Mouse (Mus musculus): ENCODE data around the gene Tab2. TPM values are rescaled to one million over a fixed set of nuclear protein-coding genes. Genes with fewer than 3 reads are reported as not detected.

Tab2 gene
- polyA plus RNA-seq, 1 experiment = 34.0 TPM

GRCm38 (mm10) chr10:7954627-7954988, 1.4 kb downstream of the Tab2 start:
- Histone ChIP-seq H3K4me2 (ENCODE audit: low read depth) (peak overlapping the region; percentile 87), H3K27me3 (ENCODE audit: control insufficient read depth, insufficient read depth, insufficient read length) (no peaks in the 10 kb centered on the region), H3K36me3 (ENCODE audit: control insufficient read depth, insufficient read depth) (no peaks in the 10 kb centered on the region), H3ac (ENCODE audit: control insufficient read depth, insufficient read length) (peak overlapping the region; percentile 95), H3K4me3 (peak overlapping the region; percentile 70), H3K79me2 (ENCODE audit: control insufficient read depth, insufficient read depth) (peaks cover 64% of the 10 kb centered on the region)
- TF ChIP-seq MYOG (IDR thresholded peaks at IDR 0.05; ENCODE audit: control insufficient read depth in 1 of 3, insufficient read depth in 1 of 3, insufficient read length in 2 of 3, low read depth in 2 of 3) = no peak
- no peak for TF ChIP-seq E2F4 (IDR thresholded peaks at IDR 0.05; ENCODE audit: insufficient read depth)
- TF ChIP-seq POLR2A (IDR thresholded peaks at IDR 0.05; ENCODE audit: insufficient read length, low read depth) = no peak
- TF ChIP-seq TCF12 (IDR thresholded peaks at IDR 0.05; ENCODE audit: insufficient read depth, poor library complexity, severe bottlenecking) = no peak

- no peak for TF ChIP-seq POLR2A (IDR thresholded peaks at IDR 0.05; ENCODE audit: insufficient read length, low read depth)
- TF ChIP-seq MAX (IDR thresholded peaks at IDR 0.05; ENCODE audit: low read depth) = no peak
- no peak for TF ChIP-seq SRF (IDR thresholded peaks at IDR 0.05; ENCODE audit: control insufficient read depth, insufficient read length, low read depth)
- Histone ChIP-seq H3ac (ENCODE audit: control insufficient read depth, insufficient read length) (no peak overlapping the region), H3K36me3 (ENCODE audit: control insufficient read depth, insufficient read depth) (peaks cover 5% of the 10 kb centered on the region), H3K27me3 (ENCODE audit: control insufficient read depth, insufficient read depth, insufficient read length) (no peaks in the 10 kb centered on the region), H3K4me3 (no peak overlapping the region), H3K4me2 (ENCODE audit: low read depth) (peak overlapping the region; percentile 35), H3K79me2 (ENCODE audit: control insufficient read depth, insufficient read depth) (peaks cover 100% of the 10 kb centered on the region)
Measured at GRCm38 (mm10) chr10:7943006-7943405, 13.0 kb downstream of the Tab2 start.

- no peak for TF ChIP-seq REST (IDR thresholded peaks at IDR 0.05; ENCODE audit: insufficient read depth, insufficient read length)
- Histone ChIP-seq H3K79me2 (ENCODE audit: control insufficient read depth, insufficient read depth) (peaks cover 100% of the 10 kb centered on the region), H3K4me3 (no peak overlapping the region), H3K4me2 (ENCODE audit: low read depth) (no peak overlapping the region), H3K27me3 (ENCODE audit: control insufficient read depth, insufficient read depth, insufficient read length) (no peaks in the 10 kb centered on the region), H3ac (ENCODE audit: control insufficient read depth, insufficient read length) (no peak overlapping the region), H3K36me3 (ENCODE audit: control insufficient read depth, insufficient read depth) (peaks cover 3% of the 10 kb centered on the region)
Measured at GRCm38 (mm10) chr10:7936556-7937192, 19.4 kb downstream of the Tab2 start.

- H3K79me2 ChIP-seq (ENCODE audit: control insufficient read depth, insufficient read depth) = peaks cover 100% of the 10 kb centered on the region
- no peak overlapping the region for H3K4me2 ChIP-seq (ENCODE audit: low read depth)
- H3ac ChIP-seq (ENCODE audit: control insufficient read depth, insufficient read length) = no peak overlapping the region
- no peak for TF ChIP-seq POLR2AphosphoS2 (IDR thresholded peaks at IDR 0.05; ENCODE audit: insufficient read length, low read depth)
- no peak for TF ChIP-seq TCF12 (IDR thresholded peaks at IDR 0.05; ENCODE audit: insufficient read depth, poor library complexity, severe bottlenecking)
- no peak for TF ChIP-seq SRF (IDR thresholded peaks at IDR 0.05; ENCODE audit: control insufficient read depth, insufficient read length, low read depth)
- TF ChIP-seq E2F4 (IDR thresholded peaks at IDR 0.05; ENCODE audit: insufficient read depth) = no peak
- TF ChIP-seq MAX (IDR thresholded peaks at IDR 0.05; ENCODE audit: low read depth) = no peak
- no peak for TF ChIP-seq USF1 (IDR thresholded peaks at IDR 0.05; ENCODE audit: low read depth)
- TF ChIP-seq MYOG (IDR thresholded peaks at IDR 0.05; ENCODE audit: control insufficient read depth in 1 of 3, insufficient read depth in 1 of 3, insufficient read length in 2 of 3, low read depth in 2 of 3) = no peak
- no peak for TF ChIP-seq CEBPB (IDR thresholded peaks at IDR 0.05; ENCODE audit: insufficient read depth, poor library complexity, severe bottlenecking)
- no peak for TF ChIP-seq TCF3 (IDR thresholded peaks at IDR 0.05; ENCODE audit: insufficient read length, low read depth)
- no peak for TF ChIP-seq POLR2A (IDR thresholded peaks at IDR 0.05; ENCODE audit: insufficient read length, low read depth)
- no peak for TF ChIP-seq REST (IDR thresholded peaks at IDR 0.05; ENCODE audit: insufficient read depth, insufficient read length)
- no peak for TF ChIP-seq MYOD1 (IDR thresholded peaks at IDR 0.05; ENCODE audit: control insufficient read depth in 1 of 3, insufficient read length in 2 of 3, low read depth in 2 of 3)
- no peaks in the 10 kb centered on the region for H3K27me3 ChIP-seq (ENCODE audit: control insufficient read depth, insufficient read depth, insufficient read length)
- peaks cover 8% of the 10 kb centered on the region for H3K36me3 ChIP-seq (ENCODE audit: control insufficient read depth, insufficient read depth)
- no peak overlapping the region for H3K4me3 ChIP-seq
Measured at GRCm38 (mm10) chr10:7932958-7933357, 23.1 kb downstream of the Tab2 start.

- no peak overlapping the region for H3K4me3 ChIP-seq
- no peak overlapping the region for H3ac ChIP-seq (ENCODE audit: control insufficient read depth, insufficient read length)
- TF ChIP-seq POLR2AphosphoS2 (IDR thresholded peaks at IDR 0.05; ENCODE audit: insufficient read length, low read depth) (no peak), MYOD1 (IDR thresholded peaks at IDR 0.05; ENCODE audit: control insufficient read depth in 1 of 3, insufficient read length in 2 of 3, low read depth in 2 of 3) (no peak), TCF12 (IDR thresholded peaks at IDR 0.05; ENCODE audit: insufficient read depth, poor library complexity, severe bottlenecking) (no peak), MYOG (IDR thresholded peaks at IDR 0.05; ENCODE audit: control insufficient read depth in 1 of 3, insufficient read depth in 1 of 3, insufficient read length in 2 of 3, low read depth in 2 of 3) (no peak), TCF3 (IDR thresholded peaks at IDR 0.05; ENCODE audit: insufficient read length, low read depth) (no peak), POLR2A (IDR thresholded peaks at IDR 0.05; ENCODE audit: insufficient read length, low read depth) (no peak), MAX (IDR thresholded peaks at IDR 0.05; ENCODE audit: low read depth) (no peak), REST (IDR thresholded peaks at IDR 0.05; ENCODE audit: insufficient read depth, insufficient read length) (no peak), SRF (IDR thresholded peaks at IDR 0.05; ENCODE audit: control insufficient read depth, insufficient read length, low read depth) (no peak), CEBPB (IDR thresholded peaks at IDR 0.05; ENCODE audit: insufficient read depth, poor library complexity, severe bottlenecking) (no peak), E2F4 (IDR thresholded peaks at IDR 0.05; ENCODE audit: insufficient read depth) (no peak), USF1 (IDR thresholded peaks at IDR 0.05; ENCODE audit: low read depth) (no peak)
- H3K4me2 ChIP-seq (ENCODE audit: low read depth) = no peak overlapping the region
- no peaks in the 10 kb centered on the region for H3K27me3 ChIP-seq (ENCODE audit: control insufficient read depth, insufficient read depth, insufficient read length)
- peaks cover 97% of the 10 kb centered on the region for H3K79me2 ChIP-seq (ENCODE audit: control insufficient read depth, insufficient read depth)
- peaks cover 17% of the 10 kb centered on the region for H3K36me3 ChIP-seq (ENCODE audit: control insufficient read depth, insufficient read depth)
Measured at GRCm38 (mm10) chr10:7928996-7929395, 27.0 kb downstream of the Tab2 start.
